Mouse (Mus musculus): ENCODE results near the gene A230072I06Rik.

DNA sequence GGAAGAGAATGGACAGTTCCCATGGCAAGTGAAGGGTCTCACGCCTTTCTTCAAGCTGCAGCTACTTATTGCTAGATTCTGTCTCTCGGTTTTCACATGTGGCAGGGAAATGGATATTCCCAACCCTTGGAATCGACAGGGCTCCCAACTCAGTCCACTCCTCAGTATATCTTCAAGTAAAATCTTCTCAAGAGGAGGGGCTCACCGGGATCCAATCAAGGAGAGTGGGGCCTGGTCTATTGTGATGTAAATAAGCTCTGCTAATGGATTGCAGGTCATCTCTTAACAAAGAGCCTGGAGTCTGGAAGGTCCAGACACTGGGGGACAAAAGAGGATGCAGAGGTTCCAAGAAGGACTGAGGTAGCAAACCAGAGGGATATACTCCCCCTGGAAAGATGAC, 17.1 kb upstream of the A230072I06Rik start:
- no peak for TF ChIP-seq CTCF (IDR thresholded peaks at IDR 0.05; ENCODE audit: borderline replicate concordance, control insufficient read depth, extremely low read depth, insufficient read depth, low read length, poor library complexity)
- TF ChIP-seq POLR2A (IDR thresholded peaks at IDR 0.05; ENCODE audit: control insufficient read depth, extremely low read depth, insufficient read depth, low read length, poor library complexity), result no peak

Data from thymus, adult 2 months (tissue).